Mouse (Mus musculus) liver, postnatal 0 days (tissue): ENCODE results near the gene Lpcat2b. TPM values are rescaled to one million over a fixed set of nuclear protein-coding genes. Genes with fewer than 3 reads are reported as not detected.

ENCODE experiments used
- ATAC-seq: fragments of 200-750 bp; cut with Nextera tagmentation; 2 replicates; pipeline ENCODE4 v1.8.0; 2017; ENCODE audit warnings: mild to moderate bottlenecking, moderate library complexity
- DNase-seq: peaks from one replicate; pipeline ENCODE4 v3.0.0-alpha.2; 2016
- H3K27ac ChIP-seq: fragments of 300-500 bp; sonication (generic); 2 replicates; pipeline ENCODE4 v1.5.1; 2014; ENCODE audit warnings: antibody characterized with exemption, moderate library complexity, mild to moderate bottlenecking, low read depth
- H3K27me3 ChIP-seq: fragments of 300-500 bp; sonication (generic); 2 replicates; pipeline ENCODE4 v1.6.1; 2014; ENCODE audit warnings: low read length, control low read depth, mixed read lengths; ENCODE audit not compliant: insufficient read depth
- H3K36me3 ChIP-seq: fragments of 300-500 bp; sonication (generic); replicated peaks from 2 replicates; pipeline ENCODE4 v1.6.1; 2014; ENCODE audit warnings: mild to moderate bottlenecking, control low read depth, low read length, moderate library complexity, mixed read lengths; ENCODE audit not compliant: insufficient read depth
- H3K4me1 ChIP-seq: fragments of 300-500 bp; sonication (generic); 2 replicates; pipeline ENCODE4 v1.6.1; 2014; ENCODE audit warnings: antibody characterized with exemption, mild to moderate bottlenecking, control low read depth; ENCODE audit not compliant: insufficient read depth
- H3K4me2 ChIP-seq: fragments of 300-500 bp; sonication (generic); 2 replicates; pipeline ENCODE4 v1.6.1; 2014; ENCODE audit warnings: low read depth, mild to moderate bottlenecking, low read length, moderate library complexity, mixed read lengths
- H3K4me3 ChIP-seq: fragments of 300-500 bp; sonication (generic); 2 replicates; pipeline ENCODE4 v1.5.1; 2014; ENCODE audit warnings: low read depth, low read length
- H3K9ac ChIP-seq: fragments of 300-500 bp; sonication (generic); replicated peaks from 2 replicates; pipeline ENCODE4 v1.6.1; 2014; ENCODE audit warnings: mild to moderate bottlenecking, moderate library complexity
- H3K9me3 ChIP-seq: fragments of 300-500 bp; sonication (generic); 2 replicates; pipeline ENCODE4 v1.6.1; 2016; ENCODE audit warnings: mild to moderate bottlenecking, control low read depth, low read length, mixed read lengths
- CTCF ChIP-seq: sonication (generic); IDR thresholded peaks from 2 replicates; pipeline ENCODE4 v1.5.1; 2016; ENCODE audit warnings: antibody characterized with exemption, low read depth
- EP300 ChIP-seq: IDR thresholded peaks from 2 replicates; pipeline ENCODE4 v1.6.1; 2016; ENCODE audit warnings: antibody characterized with exemption, low read depth, mild to moderate bottlenecking
- WGBS: fragments of 180-500 bp; shearing (Covaris S2); extraction: QIAGEN DNeasy Blood & Tissue Kit; methylation state at CpG from one replicate; pipeline ENCODE4 v1.1.7; 2014; ENCODE audit not compliant: insufficient replicate concordance; 5-methylcytosine and 5-hydroxymethylcytosine counted together
- polyA plus RNA-seq: library from polyadenylated mRNA; unstranded; fragments of >200 nt; fragmentation: Nextera tagmentation; extraction: Ambion mirVana; gene quantifications from 2 replicates; pipeline ENCODE4 v1.2.1, GENCODE M21; 2015

The Lpcat2b gene
- polyA plus RNA-seq, 1 experiment from 2014 or later, result not detected

DNA sequence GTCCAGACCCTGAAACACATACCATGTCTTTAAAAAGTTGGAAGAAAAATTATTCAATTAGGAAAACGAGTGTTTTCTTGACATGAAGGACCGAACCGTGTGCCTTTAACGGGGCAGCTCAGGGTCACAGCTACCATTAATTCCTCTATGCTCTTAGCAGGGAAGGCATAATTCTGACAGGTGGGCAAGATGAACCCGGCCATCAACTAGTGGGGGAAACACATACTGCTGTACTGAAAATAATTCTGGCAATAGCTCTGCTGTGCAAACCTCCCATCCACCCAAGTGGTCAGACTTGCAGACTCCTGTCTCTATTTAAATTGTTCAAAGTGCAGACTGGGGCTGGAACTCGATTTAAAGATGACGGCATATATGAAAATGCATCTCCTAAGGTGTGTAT is 7.0 kb downstream of the Lpcat2b start:
- 17% methylated on average over 7 of the region's 7 CpGs for WGBS
- Histone ChIP-seq H3K4me1 (peaks cover 11% of the 10 kb centered on the region), H3K36me3 (no peaks in the 10 kb centered on the region), H3K4me2 (peak overlapping the region; percentile 82), H3K27ac (peak overlapping the region; percentile 90), H3K4me3 (peak overlapping the region; percentile 93), H3K27me3 (no peaks in the 10 kb centered on the region), H3K9me3 (no peaks in the 10 kb centered on the region), H3K9ac (peak overlapping the region; percentile 96)
- DNase-seq (no peak), ATAC-seq (no peak)
- no peak for TF ChIP-seq EP300
- no peak for TF ChIP-seq CTCF

DNA sequence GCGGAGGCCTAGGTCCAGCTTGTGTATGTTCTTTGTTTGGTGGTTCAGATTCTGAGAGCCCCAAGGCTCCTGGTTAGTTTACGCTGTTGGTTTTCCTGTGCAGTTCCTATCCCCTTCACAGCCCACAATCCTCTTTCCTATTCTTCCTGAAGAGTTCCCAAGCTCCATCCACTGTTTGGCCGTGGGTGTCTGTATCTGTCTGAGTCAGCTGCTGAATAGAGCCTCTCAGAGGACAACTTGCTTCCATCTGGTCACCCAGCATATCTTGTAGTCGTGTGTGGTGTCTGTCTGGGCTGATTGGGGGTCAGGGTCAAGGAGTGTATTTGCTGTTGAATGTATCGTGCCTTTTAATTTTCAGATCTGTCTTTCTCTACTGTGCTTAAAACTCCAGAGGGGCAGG is 10.5 kb downstream of the Lpcat2b start:
- Histone ChIP-seq H3K4me2 (no peak overlapping the region), H3K36me3 (no peaks in the 10 kb centered on the region), H3K9me3 (no peaks in the 10 kb centered on the region), H3K9ac (no peak overlapping the region), H3K27me3 (no peaks in the 10 kb centered on the region), H3K4me1 (peaks cover 8% of the 10 kb centered on the region), H3K4me3 (no peak overlapping the region), H3K27ac (no peak overlapping the region)
- ATAC-seq (no peak), DNase-seq (no peak)
- TF ChIP-seq EP300 (no peak), CTCF (no peak)
- 70% methylated on average over 5 of the region's 5 CpGs for WGBS

DNA sequence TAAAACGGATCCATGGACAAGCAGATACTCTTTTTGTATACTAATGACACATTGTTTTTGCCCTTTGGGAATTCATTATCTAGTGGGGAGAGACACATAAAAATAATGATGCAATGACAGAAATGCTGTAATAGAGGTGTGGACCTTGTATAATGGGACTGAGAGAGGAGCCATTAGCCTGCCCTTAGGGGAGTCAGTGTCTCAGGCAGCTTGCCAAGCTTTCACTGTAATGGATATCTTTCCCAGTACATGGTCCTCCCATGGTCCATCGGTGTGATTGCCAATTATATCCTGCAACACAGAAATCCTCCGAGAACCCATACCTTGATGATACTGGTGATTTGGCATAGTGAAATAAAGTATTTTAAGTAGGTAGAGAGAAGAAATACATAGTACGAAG is 12.9 kb downstream of the Lpcat2b start:
- H3K9me3 ChIP-seq, result no peaks in the 10 kb centered on the region
- ATAC-seq (no peak), DNase-seq (no peak)
- H3K4me3 ChIP-seq, result no peak overlapping the region
- no peak for TF ChIP-seq CTCF
- TF ChIP-seq EP300, result no peak
- H3K36me3 ChIP-seq, result no peaks in the 10 kb centered on the region
- no peak overlapping the region for H3K9ac ChIP-seq
- H3K4me1 ChIP-seq, result no peaks in the 10 kb centered on the region
- H3K27ac ChIP-seq, result no peak overlapping the region
- no peaks in the 10 kb centered on the region for H3K27me3 ChIP-seq
- no peak overlapping the region for H3K4me2 ChIP-seq
- 85% methylated on average over 4 of the region's 4 CpGs for WGBS

DNA sequence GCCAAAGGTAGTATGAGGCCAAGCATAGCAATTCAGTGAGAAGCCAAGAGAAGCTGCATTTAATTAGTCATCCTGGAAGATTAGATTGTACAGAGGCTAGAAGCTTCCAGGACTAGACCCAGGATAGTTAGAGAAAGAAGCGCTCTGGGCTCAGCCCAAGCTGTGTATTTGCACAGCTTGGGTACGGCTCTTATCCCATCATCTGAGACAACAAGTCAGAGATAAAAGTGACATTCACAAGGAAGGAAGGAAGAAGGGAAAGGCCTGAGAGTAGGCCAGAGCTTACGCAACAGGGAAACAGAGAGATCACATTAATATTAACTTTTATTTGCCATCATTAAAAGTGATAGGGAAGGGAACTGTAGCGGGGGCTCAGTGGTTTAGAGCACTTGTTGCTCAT is 16.6 kb downstream of the Lpcat2b start:
- Histone ChIP-seq H3K9ac (no peak overlapping the region), H3K9me3 (no peaks in the 10 kb centered on the region), H3K4me2 (no peak overlapping the region), H3K4me3 (no peak overlapping the region), H3K4me1 (no peaks in the 10 kb centered on the region), H3K27me3 (no peaks in the 10 kb centered on the region), H3K27ac (no peak overlapping the region), H3K36me3 (no peaks in the 10 kb centered on the region; the same call in 1 of the 2 replicates)
- DNase-seq, result no peak
- no peak for ATAC-seq
- 71% methylated on average over 4 of the region's 4 CpGs for WGBS
- TF ChIP-seq EP300 (no peak), CTCF (no peak)

DNA sequence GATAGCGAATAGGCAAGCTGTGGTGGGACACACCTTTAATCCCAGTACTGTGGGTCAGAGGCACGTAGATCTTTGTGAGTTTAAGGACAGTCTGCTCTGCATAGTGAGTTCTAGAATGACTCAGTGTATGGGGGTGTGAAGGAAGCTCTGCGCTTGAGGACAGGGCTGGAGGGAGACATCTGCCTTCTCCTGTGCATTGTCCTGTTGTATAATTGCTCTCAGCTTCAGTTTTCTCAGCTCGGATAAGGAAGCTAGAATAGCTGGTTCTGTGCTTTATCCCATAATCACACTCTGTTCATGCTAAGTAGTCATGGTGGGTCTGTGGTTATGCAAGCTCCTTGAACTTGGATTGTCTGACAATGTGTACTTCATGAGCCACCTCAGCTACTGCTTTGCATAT is 17.4 kb downstream of the Lpcat2b start:
- H3K36me3 ChIP-seq, result no peaks in the 10 kb centered on the region; the same call in 1 of the 2 replicates
- H3K4me2 ChIP-seq, result no peak overlapping the region
- H3K27me3 ChIP-seq, result no peaks in the 10 kb centered on the region
- no peak overlapping the region for H3K27ac ChIP-seq
- ATAC-seq (no peak), DNase-seq (no peak)
- WGBS, result 84% methylated on average over 4 of the region's 4 CpGs
- no peak overlapping the region for H3K9ac ChIP-seq
- H3K4me1 ChIP-seq, result no peaks in the 10 kb centered on the region
- no peak overlapping the region for H3K4me3 ChIP-seq
- H3K9me3 ChIP-seq, result no peaks in the 10 kb centered on the region
- no peak for TF ChIP-seq CTCF
- TF ChIP-seq EP300, result no peak

DNA sequence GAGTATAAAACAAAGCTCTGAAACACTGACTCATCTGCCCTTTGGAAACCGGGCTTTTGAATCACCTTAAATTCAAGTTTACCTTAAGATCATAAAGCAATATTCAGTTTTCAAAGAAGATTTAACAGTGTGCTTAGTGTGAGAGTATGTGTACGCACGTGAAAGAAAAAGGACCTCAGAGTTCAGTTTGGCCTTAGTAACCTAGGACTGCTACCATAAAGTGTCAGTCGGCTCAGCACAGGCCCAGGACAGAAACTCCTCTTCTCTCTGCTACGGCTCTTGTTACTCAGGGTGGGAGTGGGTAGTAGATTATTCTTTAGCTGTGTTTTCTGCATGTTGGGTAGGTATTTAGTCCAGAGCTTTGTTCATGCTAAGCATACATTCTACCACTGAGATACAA is 18.3 kb downstream of the Lpcat2b start:
- no peak overlapping the region for H3K4me2 ChIP-seq
- no peak for TF ChIP-seq CTCF
- no peak for TF ChIP-seq EP300
- WGBS, result 86% methylated on average over 5 of the region's 5 CpGs
- no peak overlapping the region for H3K4me3 ChIP-seq
- H3K36me3 ChIP-seq, result no peaks in the 10 kb centered on the region; the same call in 1 of the 2 replicates
- H3K9me3 ChIP-seq, result no peaks in the 10 kb centered on the region
- no peak for DNase-seq
- no peak overlapping the region for H3K9ac ChIP-seq
- H3K4me1 ChIP-seq, result no peaks in the 10 kb centered on the region
- no peak overlapping the region for H3K27ac ChIP-seq
- no peaks in the 10 kb centered on the region for H3K27me3 ChIP-seq
- no peak for ATAC-seq

DNA sequence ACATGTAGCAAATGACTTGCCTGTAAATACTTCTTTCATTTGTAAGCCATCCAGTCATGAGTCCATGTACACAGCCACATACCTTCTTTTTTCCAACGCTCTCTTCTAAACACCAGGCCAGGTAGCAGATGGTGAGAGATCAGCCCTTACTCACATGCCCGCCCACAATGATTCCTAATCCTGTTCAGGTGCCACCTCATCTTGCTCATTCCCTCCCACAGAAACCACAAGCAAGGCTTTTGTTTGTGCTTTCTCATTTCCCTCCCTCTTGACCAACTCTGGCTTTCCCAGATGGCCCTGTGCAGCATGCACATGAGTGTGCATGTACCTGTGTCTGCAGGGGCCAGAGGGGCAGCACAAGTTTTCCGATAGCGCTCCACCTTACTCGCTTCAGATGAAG is 18.9 kb downstream of the Lpcat2b start:
- TF ChIP-seq EP300 (no peak), CTCF (no peak)
- no peaks in the 10 kb centered on the region for H3K27me3 ChIP-seq
- ATAC-seq (no peak), DNase-seq (no peak)
- no peaks in the 10 kb centered on the region for H3K9me3 ChIP-seq
- no peak overlapping the region for H3K4me3 ChIP-seq
- H3K4me1 ChIP-seq, result no peaks in the 10 kb centered on the region
- WGBS, result 89% methylated on average over 5 of the region's 5 CpGs
- H3K36me3 ChIP-seq, result no peaks in the 10 kb centered on the region; the same call in 1 of the 2 replicates
- no peak overlapping the region for H3K27ac ChIP-seq
- no peak overlapping the region for H3K4me2 ChIP-seq
- no peak overlapping the region for H3K9ac ChIP-seq
